ENCODE assay signal across 10 mouse cellular contexts in the genomic region with DNA sequence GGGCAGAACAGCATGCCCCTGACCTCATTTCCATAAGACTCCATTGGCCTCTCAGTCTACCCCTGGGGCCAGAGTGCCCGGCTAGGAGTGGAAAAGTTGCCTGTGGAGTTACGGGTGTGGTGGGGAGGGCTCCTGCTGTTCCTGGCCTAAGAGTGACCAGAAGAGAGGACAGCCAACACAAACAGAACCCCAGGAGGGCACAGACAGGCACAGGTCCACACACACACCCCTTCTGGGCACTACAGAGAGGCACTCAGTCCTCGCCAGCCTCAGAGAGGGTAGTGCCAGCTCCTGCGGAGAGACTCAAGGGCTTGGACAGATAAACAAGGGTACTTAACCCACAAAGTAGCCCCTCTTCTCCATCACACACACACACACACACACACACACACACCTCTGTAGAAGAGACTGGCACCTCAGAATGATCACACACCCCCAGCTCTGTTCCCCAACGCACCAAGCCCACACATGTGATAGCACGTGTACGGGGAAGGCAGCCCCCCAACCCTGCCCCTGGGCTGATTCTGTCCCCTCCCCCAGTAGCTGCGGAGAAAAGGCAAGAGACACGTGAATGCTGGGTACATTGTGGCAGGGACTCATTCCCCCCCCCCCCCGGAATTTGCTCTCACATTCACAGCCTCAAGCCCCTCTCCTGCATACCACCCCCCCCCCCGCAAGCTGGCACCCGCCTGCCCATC. TPM values are rescaled to one million over a fixed set of nuclear protein-coding genes. Genes with fewer than 3 reads are reported as not detected.
A peak's percentile ranks its signal among the peaks of the same experiment; 100 is the strongest.
DNase-seq lines count a peak whose midpoint lies in the region; ATAC-seq and TF ChIP-seq lines count a peak whose summit lies in the region.
"Had no signal": no experiment of that assay in that cellular context is flagged by ENCODE, and none has a peak within 500 bp of the region (broad histone marks: within the 10 kb centered on the region; RNA-seq: fewer than 3 reads in every experiment).

No protein-coding gene starts in this region.

- no peak for DNase-seq in layer of hippocampus, adult 2 months (ENCODE audit: low spot score in 2 of 2)
- no peak for DNase-seq in layer of hippocampus, postnatal 36 days
- DNase-seq in kidney, postnatal 14 days: peak; percentile 40
- DNase-seq in adipocyte (ENCODE audit: low spot score): no peak
- no peak for DNase-seq in left cerebral cortex, adult 18-20 months (ENCODE audit: low spot score in 2 of 2)
- DNase-seq in layer of hippocampus, adult 8-10 months (ENCODE audit: low spot score in 2 of 2): no peak

- no peaks in the 10 kb centered on the region for H3K9me3 ChIP-seq in forebrain, embryonic 12.5 days
- H3K9me3 ChIP-seq in midbrain, embryonic 16.5 days (replicated peaks; ENCODE audit: control insufficient read depth, low read length, poor library complexity, severe bottlenecking): no peaks in the 10 kb centered on the region

- peak overlapping the region; percentile 79 for H3K4me3 ChIP-seq in layer of hippocampus, adult 2 months
- peak overlapping the region; percentile 49 for H3K4me3 ChIP-seq in forebrain, embryonic 12.5 days (replicated peaks)
- H3K4me3 ChIP-seq in midbrain, embryonic 16.5 days (ENCODE audit: low read depth, low read length): no peak overlapping the region; the same call in 1 of the 2 replicates

- 3% methylated on average over 12 of the region's 12 CpGs for WGBS in forebrain, embryonic 12.5 days
- WGBS in midbrain, embryonic 16.5 days: 2% methylated on average over 9 of the region's 12 CpGs

- no peak for ATAC-seq in forebrain, embryonic 12.5 days (ENCODE audit: low FRiP score)
- ATAC-seq in midbrain, embryonic 16.5 days: no peak

- peaks cover 24% of the 10 kb centered on the region for H3K4me1 ChIP-seq in forebrain, embryonic 12.5 days
- peaks cover 15% of the 10 kb centered on the region for H3K4me1 ChIP-seq in midbrain, embryonic 16.5 days (ENCODE audit: control insufficient read depth, insufficient read depth, low read length)

- peak overlapping the region; percentile 93 for H3K4me2 ChIP-seq in forebrain, embryonic 12.5 days
- H3K4me2 ChIP-seq in midbrain, embryonic 16.5 days (ENCODE audit: low read length): peak overlapping the region; percentile 100

- peak overlapping the region; percentile 88; the same call in 1 of the 2 replicates for H3K27ac ChIP-seq in layer of hippocampus, adult 2 months
- H3K27ac ChIP-seq in forebrain, embryonic 12.5 days: no peak overlapping the region
- no peak overlapping the region for H3K27ac ChIP-seq in midbrain, embryonic 16.5 days (ENCODE audit: low read length)

- peaks cover 86% of the 10 kb centered on the region for H3K27me3 ChIP-seq in forebrain, embryonic 12.5 days
- peaks cover 59% of the 10 kb centered on the region for H3K27me3 ChIP-seq in midbrain, embryonic 16.5 days (ENCODE audit: control insufficient read depth, insufficient read depth, low read depth, low read length)

- 0 out of 2 replicates have a peak overlapping the region, but pooled peaks have one; percentile 55 for H3K9ac ChIP-seq in forebrain, embryonic 12.5 days
- H3K9ac ChIP-seq in midbrain, embryonic 16.5 days (ENCODE audit: low read depth, low read length): 0 out of 2 replicates have a peak overlapping the region, but pooled peaks have one; percentile 70

- TF ChIP-seq CTCF in layer of hippocampus, adult 2 months (conservative IDR thresholded peaks at IDR 0.05): no peak

- H3K36me3 ChIP-seq in forebrain, embryonic 12.5 days (replicated peaks): no peaks in the 10 kb centered on the region
- H3K36me3 ChIP-seq in midbrain, embryonic 16.5 days (ENCODE audit: control insufficient read depth, insufficient read depth, low read length): no peaks in the 10 kb centered on the region

RNA-seq across cellular contexts. Expression of gene Ppp1r1b, which starts 0.7 kb away (rescaled TPM):
- total RNA-seq in layer of hippocampus, adult 2 months (2021): 10 to 100 TPM; 55.9 to 56.2 TPM
- 10 to 100 TPM; 48.8 to 50.8 TPM for total RNA-seq in layer of hippocampus, postnatal 36 days (2021)
- 3.0 and 3.1 TPM in 2 replicates for polyA plus RNA-seq in forebrain, embryonic 12.5 days (2016; fragmentation: Nextera tagmentation; extraction: Ambion mirVana)
- polyA plus RNA-seq in midbrain, embryonic 16.5 days (2015; fragmentation: Nextera tagmentation; extraction: Ambion mirVana): 2.4 and 2.9 TPM in 2 replicates
- 100 to 1,000 TPM; 225 to 310 TPM for total RNA-seq in left cerebral cortex, adult 18-20 months (2021)
- total RNA-seq in layer of hippocampus, adult 8-10 months (2022): 10 to 100 TPM; 52.5 to 55.9 (median 53.3) TPM

RNA-seq across cellular contexts. Expression of gene Stard3, which starts 10.6 kb away (rescaled TPM):
- 10 to 100 TPM; 32.9 to 35.5 TPM for total RNA-seq in layer of hippocampus, adult 2 months (2021)
- total RNA-seq in layer of hippocampus, postnatal 36 days (2021): 10 to 100 TPM; 31.3 to 34.5 TPM
- polyA plus RNA-seq in forebrain, embryonic 12.5 days (2016; fragmentation: Nextera tagmentation; extraction: Ambion mirVana): 42.0 and 42.5 TPM in 2 replicates
- 32.9 and 37.0 TPM in 2 replicates for polyA plus RNA-seq in midbrain, embryonic 16.5 days (2015; fragmentation: Nextera tagmentation; extraction: Ambion mirVana)
- total RNA-seq in left cerebral cortex, adult 18-20 months (2021): 10 to 100 TPM; 39.8 to 40.9 TPM
- 10 to 100 TPM; 35.5 to 41.0 (median 36.5) TPM for total RNA-seq in layer of hippocampus, adult 8-10 months (2022)

RNA-seq across cellular contexts. Expression of gene Neurod2, which starts 18.1 kb away (rescaled TPM):
- 100 to 1,000 TPM; 163 to 165 TPM for total RNA-seq in layer of hippocampus, adult 2 months (2021)
- total RNA-seq in layer of hippocampus, postnatal 36 days (2021): 100 to 1,000 TPM; 156 to 162 TPM
- polyA plus RNA-seq in forebrain, embryonic 12.5 days (2016; fragmentation: Nextera tagmentation; extraction: Ambion mirVana): 19.9 and 20.5 TPM in 2 replicates
- 4.5 and 5.6 TPM in 2 replicates for polyA plus RNA-seq in midbrain, embryonic 16.5 days (2015; fragmentation: Nextera tagmentation; extraction: Ambion mirVana)
- 10 to 100 TPM; 70.9 to 73.2 TPM for total RNA-seq in left cerebral cortex, adult 18-20 months (2021)
- 100 to 1,000 TPM; 124 to 133 (median 129) TPM for total RNA-seq in layer of hippocampus, adult 8-10 months (2022)
- total RNA-seq: hematopoietic stem cell, adult 5-6 weeks had no signal
- polyA plus RNA-seq: testis, adult 2 months had no signal

RNA-seq across cellular contexts. Expression of gene Tcap, which starts 36.1 kb away (rescaled TPM):
- total RNA-seq in layer of hippocampus, adult 2 months (2021): 1 to 10 TPM in 1 of 2 experiments, under 1 TPM in 1; 0.92 to 1.0 TPM
- 1 to 10 TPM in 1 of 2 experiments, under 1 TPM in 1; 0.83 to 1.4 TPM for total RNA-seq in layer of hippocampus, postnatal 36 days (2021)
- polyA plus RNA-seq in forebrain, embryonic 12.5 days (2016; fragmentation: Nextera tagmentation; extraction: Ambion mirVana): 0.20 and 0.36 TPM in 2 replicates
- polyA plus RNA-seq in midbrain, embryonic 16.5 days (2015; fragmentation: Nextera tagmentation; extraction: Ambion mirVana): 0.22 TPM in 1 of 2 replicates, not detected in the other
- 1 to 10 TPM; 6.9 to 8.1 TPM for total RNA-seq in left cerebral cortex, adult 18-20 months (2021)
- 10 to 100 TPM in 2 of 4 experiments, 1 to 10 TPM in 2; 1.2 to 15.3 (median 8.3) TPM for total RNA-seq in layer of hippocampus, adult 8-10 months (2022)
- total RNA-seq: hematopoietic stem cell, adult 5-6 weeks had no signal
- polyA plus RNA-seq: testis, adult 2 months had no signal

RNA-seq across cellular contexts. Expression of gene Pnmt, which starts 38.7 kb away (rescaled TPM):
- total RNA-seq in layer of hippocampus, adult 2 months (2021): not detected
- total RNA-seq in layer of hippocampus, postnatal 36 days (2021): not detected
- 0.17 TPM in 1 of 2 replicates, not detected in the other for polyA plus RNA-seq in forebrain, embryonic 12.5 days (2016; fragmentation: Nextera tagmentation; extraction: Ambion mirVana)
- 1.5 and 1.7 TPM in 2 replicates for polyA plus RNA-seq in midbrain, embryonic 16.5 days (2015; fragmentation: Nextera tagmentation; extraction: Ambion mirVana)
- under 1 TPM; 0.30 to 0.74 TPM for total RNA-seq in left cerebral cortex, adult 18-20 months (2021)
- 1 to 10 TPM in 2 of 4 experiments, under 1 TPM in 1, not detected in 1; 0.37 to 1.5 (median 1.3) TPM for total RNA-seq in layer of hippocampus, adult 8-10 months (2022)
- total RNA-seq: hematopoietic stem cell, adult 5-6 weeks had no signal
